Mouse (Mus musculus) urinary bladder, adult 18-20 months (tissue): ENCODE data around the gene Eif2a.
A peak's percentile ranks its signal among the peaks of the same experiment; 100 is the strongest.

Experiments
- DNase-seq, 2 experiments: peaks; one replicate each; pipeline ENCODE4 v3.0.0; 2022; ENCODE audit warnings: low spot score in 2 of 2, mixed read lengths in 2 of 2

The Eif2a gene

GRCm38 (mm10) chr3:58525652-58526407 lies at the start of gene Eif2a, which contains the start of gene Serp1:
TSS of gene Eif2a (plus strand) at chr3:58525821.
TSS of gene Serp1 (minus strand) at chr3:58525892.
- DNase-seq, result peak; percentile 93 to 100

GRCm38 (mm10) chr3:58478755-58479455 lies 46.7 kb upstream of the Eif2a start:
- DNase-seq, result no peak

- no peak for DNase-seq
Measured at GRCm38 (mm10) chr3:58485883-58486282, 39.7 kb upstream of the Eif2a start.

GRCm38 (mm10) chr3:58487121-58487520 lies 38.5 kb upstream of the Eif2a start:
- no peak for DNase-seq

GRCm38 (mm10) chr3:58487999-58488775 lies 37.4 kb upstream of the Eif2a start:
- no peak for DNase-seq

- no peak for DNase-seq
Measured at GRCm38 (mm10) chr3:58490787-58491186, 34.8 kb upstream of the Eif2a start.

- DNase-seq, result no peak
Measured at GRCm38 (mm10) chr3:58493621-58494020, 32.0 kb upstream of the Eif2a start.

- no peak for DNase-seq
Measured at GRCm38 (mm10) chr3:58501961-58502360, 23.7 kb upstream of the Eif2a start.

GRCm38 (mm10) chr3:58503720-58504333 lies 21.8 kb upstream of the Eif2a start:
- DNase-seq, result no peak

GRCm38 (mm10) chr3:58504676-58505075 lies 20.9 kb upstream of the Eif2a start:
- no peak for DNase-seq

GRCm38 (mm10) chr3:58508020-58508750 lies 17.4 kb upstream of the Eif2a start:
- no peak for DNase-seq

- no peak for DNase-seq
Measured at GRCm38 (mm10) chr3:58511581-58511980, 14.0 kb upstream of the Eif2a start.

GRCm38 (mm10) chr3:58512740-58513139 lies 12.9 kb upstream of the Eif2a start:
- no peak for DNase-seq

- DNase-seq, result no peak
Measured at GRCm38 (mm10) chr3:58513483-58513882, 12.1 kb upstream of the Eif2a start.

- DNase-seq, result no peak
Measured at GRCm38 (mm10) chr3:58515947-58516601, 9.5 kb upstream of the Eif2a start.

- no peak for DNase-seq
Measured at GRCm38 (mm10) chr3:58516602-58516976, 9.0 kb upstream of the Eif2a start.

GRCm38 (mm10) chr3:58517258-58517657 lies 8.4 kb upstream of the Eif2a start:
- DNase-seq, result no peak

GRCm38 (mm10) chr3:58517800-58518199 lies 7.8 kb upstream of the Eif2a start:
- no peak for DNase-seq

- DNase-seq, result no peak
Measured at GRCm38 (mm10) chr3:58518962-58519361, 6.7 kb upstream of the Eif2a start.

GRCm38 (mm10) chr3:58519536-58519935 lies 6.1 kb upstream of the Eif2a start:
- no peak for DNase-seq

GRCm38 (mm10) chr3:58520286-58520685 lies 5.3 kb upstream of the Eif2a start:
- DNase-seq, result no peak
